Mouse (Mus musculus) stomach, embryonic 16.5 days (tissue): ENCODE results near the gene Fam83f. TPM values are rescaled to one million over a fixed set of nuclear protein-coding genes. Genes with fewer than 3 reads are reported as not detected.

ENCODE experiments used
- ATAC-seq: fragments of 200-750 bp; cut with Nextera tagmentation; 2 replicates; pipeline ENCODE4 v1.8.0; 2017; ENCODE audit warnings: moderate number of reproducible peaks, moderate TSS enrichment; ENCODE audit not compliant: insufficient read depth, low FRiP score
- H3K27ac ChIP-seq: fragments of 300-500 bp; sonication (generic); 2 replicates; pipeline ENCODE4 v1.5.1; 2014; ENCODE audit warnings: low read length
- H3K27me3 ChIP-seq: fragments of 300-500 bp; sonication (generic); 2 replicates; pipeline ENCODE4 v1.6.1; 2014; ENCODE audit warnings: low read length, control low read depth, mixed read lengths; ENCODE audit not compliant: control insufficient read depth, insufficient read depth
- H3K36me3 ChIP-seq: fragments of 300-500 bp; sonication (generic); 2 replicates; pipeline ENCODE4 v1.6.1; 2014; ENCODE audit warnings: low read length; ENCODE audit not compliant: control insufficient read depth, insufficient read depth
- H3K4me1 ChIP-seq: fragments of 300-500 bp; sonication (generic); 2 replicates; pipeline ENCODE4 v1.6.1; 2014; ENCODE audit warnings: low read length, control low read depth, mixed read lengths; ENCODE audit not compliant: control insufficient read depth, insufficient read depth
- H3K4me2 ChIP-seq: fragments of 300-500 bp; sonication (generic); 2 replicates; pipeline ENCODE4 v1.6.1; 2014; ENCODE audit warnings: low read depth, low read length, mixed read lengths
- H3K4me3 ChIP-seq: fragments of 300-500 bp; sonication (generic); replicated peaks from 2 replicates; pipeline ENCODE4 v1.5.1; 2014; ENCODE audit warnings: mild to moderate bottlenecking, low read length
- H3K9ac ChIP-seq: fragments of 300-500 bp; sonication (generic); 2 replicates; pipeline ENCODE4 v1.6.1; 2014; ENCODE audit warnings: low read length
- H3K9me3 ChIP-seq: fragments of 300-500 bp; sonication (generic); replicated peaks from 2 replicates; pipeline ENCODE4 v1.6.1; 2016; ENCODE audit warnings: low read length, control low read depth; ENCODE audit not compliant: control insufficient read depth
- WGBS: fragments of 180-500 bp; shearing (Covaris S2); extraction: QIAGEN DNeasy Blood & Tissue Kit; methylation state at CpG from one replicate; pipeline ENCODE4 v1.1.7; 2014; 5-methylcytosine and 5-hydroxymethylcytosine counted together
- microRNA-seq: library from miRNA; unstranded; fragments of <30 nt; microRNA quantifications from one replicate; pipeline ENCODE4, GENCODE M21; 2016
- polyA plus RNA-seq: library from polyadenylated mRNA; unstranded; fragments of >200 nt; fragmentation: Nextera tagmentation; extraction: Ambion mirVana; gene quantifications from 2 replicates; pipeline ENCODE4 v1.2.1, GENCODE M21; 2015

The Fam83f gene
- polyA plus RNA-seq, 1 experiment from 2014 or later: 22.0 TPM

GRCm38 (mm10) chr15:80741836-80742235, 70.2 kb downstream of the Fam83f start:
- peaks cover 8% of the 10 kb centered on the region; the same call in 1 of the 2 replicates for H3K4me1 ChIP-seq
- no peak overlapping the region for H3K27ac ChIP-seq
- no peaks in the 10 kb centered on the region for H3K36me3 ChIP-seq
- WGBS: 69% methylated on average over 1 of the region's 1 CpGs
- no peak overlapping the region for H3K9ac ChIP-seq
- no peaks in the 10 kb centered on the region for H3K27me3 ChIP-seq
- H3K9me3 ChIP-seq: no peaks in the 10 kb centered on the region
- H3K4me2 ChIP-seq: no peak overlapping the region
- no peak for ATAC-seq
- no peak overlapping the region for H3K4me3 ChIP-seq

- Histone ChIP-seq H3K4me3 (no peak overlapping the region), H3K9ac (no peak overlapping the region), H3K36me3 (no peaks in the 10 kb centered on the region), H3K27me3 (no peaks in the 10 kb centered on the region), H3K4me2 (no peak overlapping the region), H3K9me3 (no peaks in the 10 kb centered on the region), H3K27ac (no peak overlapping the region), H3K4me1 (peaks cover 8% of the 10 kb centered on the region; the same call in 1 of the 2 replicates)
- WGBS: 70% methylated on average over 3 of the region's 3 CpGs
- peak; percentile 87 for ATAC-seq
Observed at GRCm38 (mm10) chr15:80742991-80743474, 71.4 kb downstream of the Fam83f start.

GRCm38 (mm10) chr15:80743606-80744005, 72.0 kb downstream of the Fam83f start:
- Histone ChIP-seq H3K9ac (no peak overlapping the region), H3K4me3 (no peak overlapping the region), H3K4me2 (no peak overlapping the region), H3K36me3 (no peaks in the 10 kb centered on the region), H3K9me3 (no peaks in the 10 kb centered on the region), H3K4me1 (peaks cover 8% of the 10 kb centered on the region; the same call in 1 of the 2 replicates), H3K27me3 (no peaks in the 10 kb centered on the region), H3K27ac (no peak overlapping the region)
- WGBS: 82% methylated on average over 7 of the region's 7 CpGs
- ATAC-seq: no peak

GRCm38 (mm10) chr15:80744667-80745422, 73.2 kb downstream of the Fam83f start:
- Histone ChIP-seq H3K9me3 (no peaks in the 10 kb centered on the region), H3K27ac (no peak overlapping the region), H3K4me3 (no peak overlapping the region), H3K4me1 (peaks cover 2% of the 10 kb centered on the region; the same call in 1 of the 2 replicates), H3K36me3 (no peaks in the 10 kb centered on the region), H3K27me3 (no peaks in the 10 kb centered on the region), H3K9ac (no peak overlapping the region), H3K4me2 (no peak overlapping the region)
- ATAC-seq: no peak
- 85% methylated on average over 3 of the region's 3 CpGs for WGBS

- no peak overlapping the region for H3K4me3 ChIP-seq
- ATAC-seq: no peak
- H3K4me1 ChIP-seq: no peaks in the 10 kb centered on the region
- H3K27me3 ChIP-seq: no peaks in the 10 kb centered on the region
- no peaks in the 10 kb centered on the region for H3K36me3 ChIP-seq
- no peak overlapping the region for H3K27ac ChIP-seq
- no peaks in the 10 kb centered on the region for H3K9me3 ChIP-seq
- no peak overlapping the region for H3K4me2 ChIP-seq
- no peak overlapping the region for H3K9ac ChIP-seq
- WGBS: 55% methylated on average over 5 of the region's 5 CpGs
Observed at GRCm38 (mm10) chr15:80748979-80749378, 77.3 kb downstream of the Fam83f start.

Small RNA genes within 50 kb of the gene (microRNA-seq; reads per million reads assigned to microRNA genes)
- not detected for gene Mir6957

Other genes with a start within 250 kb of the Fam83f start
- not detected in 2 replicates for gene Enthd1, start 106.7 kb upstream of the Fam83f start, polyA plus RNA-seq
- gene Grap2, start 99.3 kb upstream of the Fam83f start, polyA plus RNA-seq: 0.74 and 1.3 TPM in 2 replicates
- 28.3 and 29.9 TPM in 2 replicates for gene Tnrc6b, start 39.5 kb downstream of the Fam83f start, polyA plus RNA-seq